8 mouse cellular contexts compared by ENCODE assay signal in the genomic region with DNA sequence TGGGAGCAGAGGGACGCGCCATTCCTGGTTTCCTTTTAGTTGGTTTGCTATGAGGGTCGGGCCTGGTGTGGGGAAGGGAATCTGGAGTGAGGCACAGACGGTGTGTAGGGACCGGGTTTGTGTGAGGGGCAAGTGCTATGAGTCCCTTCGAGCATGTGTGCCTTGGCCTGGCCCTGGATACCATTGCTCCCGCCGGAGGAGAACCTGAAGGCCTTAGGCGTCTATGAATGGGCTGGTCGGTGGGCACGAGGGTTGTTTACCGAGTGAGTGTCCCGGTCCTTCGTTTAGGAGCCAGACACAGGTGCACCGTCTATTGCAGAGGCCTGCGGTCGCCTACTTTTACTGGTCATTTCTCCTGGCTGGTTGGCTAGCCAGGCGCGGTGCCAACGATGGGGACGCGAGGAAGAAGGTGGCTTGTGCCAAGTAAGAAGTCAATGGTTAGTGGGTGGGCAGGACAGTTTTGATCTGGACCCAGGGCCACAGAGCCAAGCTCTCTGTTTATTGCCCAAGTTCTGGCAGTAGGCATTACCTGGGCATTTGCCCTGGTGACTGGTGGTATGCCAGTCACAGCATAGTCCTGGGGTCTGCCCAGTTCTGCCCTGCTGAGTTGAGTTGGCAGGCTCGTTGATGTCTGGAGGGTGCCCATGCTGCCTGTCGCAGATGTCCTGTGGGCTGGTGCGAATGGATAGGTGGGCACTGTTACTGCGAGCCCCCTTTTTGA. TPM values are rescaled to one million over a fixed set of nuclear protein-coding genes. Genes with fewer than 3 reads are reported as not detected.
DNase-seq lines count a peak whose midpoint lies in the region; ATAC-seq and TF ChIP-seq lines count a peak whose summit lies in the region.

No protein-coding gene starts in this region.

- peaks cover 7% of the 10 kb centered on the region for H3K79me2 ChIP-seq in heart, adult 2 months (replicated peaks; ENCODE audit: control insufficient read depth, insufficient read depth, low read length)

- peak; percentile 43 for ATAC-seq in embryonic facial prominence, embryonic 12.5 days (ENCODE audit: insufficient number of reproducible peaks, insufficient read depth, low FRiP score, low TSS enrichment)
- ATAC-seq in limb, embryonic 15.5 days (ENCODE audit: insufficient number of reproducible peaks, low FRiP score, low TSS enrichment, low read depth), result no peak
- ATAC-seq in midbrain, embryonic 16.5 days, result peak; percentile 68

- peak overlapping the region; percentile 99 for H3K27ac ChIP-seq in embryonic facial prominence, embryonic 12.5 days
- peak overlapping the region; percentile 99 for H3K27ac ChIP-seq in heart, adult 2 months
- peak overlapping the region; percentile 97 for H3K27ac ChIP-seq in limb, embryonic 15.5 days
- H3K27ac ChIP-seq in midbrain, embryonic 16.5 days (ENCODE audit: low read length), result peak overlapping the region; percentile 100

- DNase-seq in 3T3-L1 (ENCODE audit: low read depth, low spot score), result peak; percentile 36
- DNase-seq in T-cell, adult 2 months (ENCODE audit: low spot score), result peak; percentile 9
- DNase-seq in heart, adult 2 months, result peak; percentile 67 to 69
- DNase-seq in kidney, adult 8-10 months, result peak; percentile 78 to 82
- DNase-seq in thymus, postnatal 4 days, result no peak

- TF ChIP-seq EP300 in heart, adult 2 months (IDR thresholded peaks at IDR 0.05; ENCODE audit: insufficient read depth, low read depth, low read length), result no peak

- peak overlapping the region; percentile 62 for H3K4me3 ChIP-seq in embryonic facial prominence, embryonic 12.5 days
- H3K4me3 ChIP-seq in heart, adult 2 months, result peak overlapping the region; percentile 63
- peak overlapping the region; percentile 64 for H3K4me3 ChIP-seq in limb, embryonic 15.5 days
- peak overlapping the region; percentile 65 for H3K4me3 ChIP-seq in midbrain, embryonic 16.5 days (ENCODE audit: low read depth, low read length)

- TF ChIP-seq POLR2A in heart, adult 2 months (IDR thresholded peaks at IDR 0.05; ENCODE audit: insufficient read depth, low read depth, low read length), result no peak

- H3K36me3 ChIP-seq in embryonic facial prominence, embryonic 12.5 days, result peaks cover 5% of the 10 kb centered on the region
- peaks cover 11% of the 10 kb centered on the region for H3K36me3 ChIP-seq in heart, adult 2 months (ENCODE audit: control insufficient read depth, insufficient read depth, low read length)
- H3K36me3 ChIP-seq in limb, embryonic 15.5 days, result peaks cover 6% of the 10 kb centered on the region
- H3K36me3 ChIP-seq in midbrain, embryonic 16.5 days (ENCODE audit: control insufficient read depth, insufficient read depth, low read length), result peaks cover 2% of the 10 kb centered on the region; the same call in 1 of the 2 replicates

- WGBS in embryonic facial prominence, embryonic 12.5 days, result 20% methylated on average over 26 of the region's 26 CpGs
- WGBS in heart, adult 2 months, result 11% methylated on average over 26 of the region's 26 CpGs
- 16% methylated on average over 26 of the region's 26 CpGs for WGBS in limb, embryonic 15.5 days
- WGBS in midbrain, embryonic 16.5 days, result 14% methylated on average over 26 of the region's 26 CpGs

- H3K4me1 ChIP-seq in embryonic facial prominence, embryonic 12.5 days, result peaks cover 14% of the 10 kb centered on the region
- H3K4me1 ChIP-seq in heart, adult 2 months (ENCODE audit: control insufficient read depth, insufficient read depth, low read length), result peaks cover 11% of the 10 kb centered on the region
- H3K4me1 ChIP-seq in limb, embryonic 15.5 days, result peaks cover 26% of the 10 kb centered on the region
- H3K4me1 ChIP-seq in midbrain, embryonic 16.5 days (ENCODE audit: control insufficient read depth, insufficient read depth, low read length), result peaks cover 38% of the 10 kb centered on the region

- no peaks in the 10 kb centered on the region for H3K9me3 ChIP-seq in embryonic facial prominence, embryonic 12.5 days
- H3K9me3 ChIP-seq in limb, embryonic 15.5 days, result no peaks in the 10 kb centered on the region
- no peaks in the 10 kb centered on the region for H3K9me3 ChIP-seq in midbrain, embryonic 16.5 days (replicated peaks; ENCODE audit: control insufficient read depth, low read length, poor library complexity, severe bottlenecking)

- peak overlapping the region; percentile 71 for H3K9ac ChIP-seq in embryonic facial prominence, embryonic 12.5 days
- H3K9ac ChIP-seq in heart, adult 2 months (ENCODE audit: low read depth, low read length), result peak overlapping the region; percentile 86
- peak overlapping the region; percentile 75 for H3K9ac ChIP-seq in limb, embryonic 15.5 days
- H3K9ac ChIP-seq in midbrain, embryonic 16.5 days (ENCODE audit: low read depth, low read length), result peak overlapping the region; percentile 73

- peak overlapping the region; percentile 84 for H3K4me2 ChIP-seq in embryonic facial prominence, embryonic 12.5 days (replicated peaks)
- peak overlapping the region; percentile 80 for H3K4me2 ChIP-seq in limb, embryonic 15.5 days
- H3K4me2 ChIP-seq in midbrain, embryonic 16.5 days (ENCODE audit: low read length), result peak overlapping the region; percentile 63

- intact Hi-C loops in heart, adult 2 months (cut with DNase I), result loop anchor here (2.0 kb wide), 1 partner anchor 27 kb away; no protein-coding TSS in a partner anchor

- no peaks in the 10 kb centered on the region for H3K27me3 ChIP-seq in embryonic facial prominence, embryonic 12.5 days
- H3K27me3 ChIP-seq in heart, adult 2 months (ENCODE audit: control insufficient read depth, insufficient read depth, low read length), result no peaks in the 10 kb centered on the region
- no peaks in the 10 kb centered on the region for H3K27me3 ChIP-seq in limb, embryonic 15.5 days
- no peaks in the 10 kb centered on the region for H3K27me3 ChIP-seq in midbrain, embryonic 16.5 days (ENCODE audit: control insufficient read depth, insufficient read depth, low read depth, low read length)

- no peak for TF ChIP-seq CTCF in heart, adult 2 months (IDR thresholded peaks at IDR 0.05)

RNA-seq across cellular contexts. Expression of gene Cipc, which starts 1.0 kb away (rescaled TPM):
- 29.2 and 31.9 TPM in 2 replicates for polyA plus RNA-seq in embryonic facial prominence, embryonic 12.5 days (2016; fragmentation: Nextera tagmentation; extraction: Ambion mirVana)
- total RNA-seq in heart, adult 2 months (2021), result 10 to 100 TPM; 43.8 to 45.1 TPM
- 34.1 and 39.6 TPM in 2 replicates for polyA plus RNA-seq in heart, adult 2 months (2012; rRNA removed)
- polyA plus RNA-seq in limb, embryonic 15.5 days (2015; fragmentation: Nextera tagmentation; extraction: Ambion mirVana), result 22.0 and 23.3 TPM in 2 replicates
- 56.6 and 57.8 TPM in 2 replicates for polyA plus RNA-seq in midbrain, embryonic 16.5 days (2015; fragmentation: Nextera tagmentation; extraction: Ambion mirVana)

RNA-seq across cellular contexts. Expression of gene Zdhhc22, which starts 42.4 kb away (rescaled TPM):
- polyA plus RNA-seq in embryonic facial prominence, embryonic 12.5 days (2016; fragmentation: Nextera tagmentation; extraction: Ambion mirVana), result 3.2 and 3.9 TPM in 2 replicates
- not detected for total RNA-seq in heart, adult 2 months (2021)
- not detected in 2 replicates for polyA plus RNA-seq in heart, adult 2 months (2012; rRNA removed)
- 0.14 TPM in 1 of 2 replicates, not detected in the other for polyA plus RNA-seq in limb, embryonic 15.5 days (2015; fragmentation: Nextera tagmentation; extraction: Ambion mirVana)
- 24.4 and 28.1 TPM in 2 replicates for polyA plus RNA-seq in midbrain, embryonic 16.5 days (2015; fragmentation: Nextera tagmentation; extraction: Ambion mirVana)
